Mouse (Mus musculus) urinary bladder, postnatal 14 days (tissue): ENCODE measurements at regions not wholly inside any gene's neighbourhood (a gene's known extent, or its start where the extent isn't known, plus 50 kb on each side); places are given as distances from the start of the nearest gene placed in this dataset.

Source experiments
- DNase-seq: peaks from one replicate; pipeline ENCODE4 v3.0.0; 2021; ENCODE audit warnings: low spot score

DNA sequence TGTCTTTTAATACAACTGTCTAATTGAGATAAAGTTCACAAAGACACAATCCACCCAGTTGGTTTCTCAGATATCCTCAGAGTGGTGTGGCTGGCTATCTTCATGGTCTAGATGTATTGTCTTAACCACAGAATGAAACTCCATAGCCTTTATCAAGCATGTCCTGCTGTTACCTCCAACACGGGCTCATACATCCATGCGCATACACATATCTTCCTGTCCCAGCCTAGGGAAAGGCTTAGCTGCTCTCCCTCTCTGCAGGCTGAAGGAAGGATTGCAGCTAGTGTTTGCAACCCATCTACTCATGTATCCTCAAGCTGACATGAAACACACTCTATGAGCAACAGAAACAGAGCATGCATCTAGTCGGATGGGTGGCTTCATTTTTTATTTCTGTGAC lies 517.2 kb upstream of the Mgmt start:
- no peak for DNase-seq

DNA sequence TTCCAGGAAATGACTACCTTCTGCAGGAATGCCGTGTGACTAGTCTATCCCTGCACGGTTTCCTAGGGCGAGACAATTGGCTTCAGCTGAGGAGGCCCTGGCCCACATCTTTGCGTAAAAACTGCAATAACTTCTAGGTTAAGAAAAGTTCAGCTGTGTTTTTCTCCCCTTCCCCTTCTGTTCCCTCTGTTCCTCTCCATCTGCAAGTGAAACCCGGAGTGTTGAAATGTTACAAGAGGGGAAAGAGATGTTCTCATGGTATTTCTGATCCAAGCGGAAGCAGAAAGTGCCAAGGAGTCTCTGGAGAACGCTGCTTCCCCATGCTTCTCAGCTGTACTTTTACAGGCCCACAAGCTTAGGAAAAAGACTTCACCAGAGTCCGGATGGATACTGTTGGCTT lies 516.7 kb upstream of the Mgmt start:
- peak; percentile 43 for DNase-seq

GRCm38 (mm10) chr7:136378321-136378720 lies 516.1 kb upstream of the Mgmt start:
- DNase-seq, result no peak

- DNase-seq, result no peak
Measured at GRCm38 (mm10) chr7:136379319-136379718, 515.1 kb upstream of the Mgmt start.

- no peak for DNase-seq
Measured at GRCm38 (mm10) chr7:136379741-136380140, 514.7 kb upstream of the Mgmt start.

DNA sequence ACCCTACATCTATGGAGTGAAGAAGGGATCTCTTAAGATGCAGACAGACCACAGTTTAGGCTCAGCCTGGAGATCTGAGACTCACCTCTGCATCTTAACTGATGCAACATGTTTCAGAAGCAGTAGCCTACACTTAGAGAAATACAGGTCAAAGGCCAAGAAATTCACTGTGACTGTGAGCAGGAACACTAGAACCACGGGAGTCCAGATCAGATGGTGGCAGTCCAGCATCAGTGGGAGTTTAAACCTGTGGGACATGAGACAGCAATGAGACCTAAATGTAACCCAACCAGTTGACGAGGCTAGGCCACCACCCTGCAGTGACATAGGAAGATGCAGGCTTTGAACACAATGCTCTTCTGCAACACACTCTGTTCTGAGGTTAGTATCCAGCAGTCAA lies 511.1 kb upstream of the Mgmt start:
- DNase-seq, result no peak

DNA sequence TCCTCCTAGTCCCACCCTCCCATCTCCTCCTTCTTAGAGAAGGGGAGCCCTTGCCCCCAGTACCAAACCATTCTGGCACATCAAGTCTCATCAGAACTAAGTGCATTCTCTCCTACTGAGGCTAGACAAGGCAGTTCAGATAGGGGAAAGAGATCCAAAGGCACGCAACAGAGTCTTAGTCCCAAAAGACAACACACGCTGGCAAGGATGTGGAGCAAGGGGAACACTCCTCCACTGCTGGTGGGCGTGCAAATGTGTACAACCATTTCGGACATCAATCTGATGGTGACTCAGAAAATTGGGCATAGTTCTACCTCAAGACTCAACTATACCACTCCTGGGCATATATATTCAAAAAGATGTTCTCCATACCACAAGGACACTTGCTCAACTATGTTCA lies 506.7 kb upstream of the Mgmt start:
- DNase-seq, result no peak

DNA sequence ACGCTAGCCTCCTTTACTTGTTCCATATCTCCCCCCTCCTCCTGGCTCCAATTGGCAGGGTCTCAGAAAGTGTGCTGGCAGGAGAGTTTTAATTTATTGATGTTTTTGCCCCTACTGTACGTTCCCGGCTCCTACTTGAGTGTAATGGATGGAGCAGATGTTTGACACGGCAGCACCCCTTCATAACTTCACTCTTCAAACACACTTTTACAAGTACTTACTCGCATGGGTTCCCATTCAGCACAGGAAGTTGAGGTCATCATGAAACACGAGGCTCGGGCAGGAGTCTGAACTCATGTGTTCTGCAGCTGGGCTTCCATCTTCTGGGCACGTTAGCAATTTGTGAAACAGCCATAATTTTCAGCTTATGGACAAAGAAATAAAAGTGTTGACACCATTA lies 504.3 kb upstream of the Mgmt start:
- no peak for DNase-seq

- DNase-seq, result no peak
Measured at GRCm38 (mm10) chr7:136393454-136393853, 501.0 kb upstream of the Mgmt start.

DNA sequence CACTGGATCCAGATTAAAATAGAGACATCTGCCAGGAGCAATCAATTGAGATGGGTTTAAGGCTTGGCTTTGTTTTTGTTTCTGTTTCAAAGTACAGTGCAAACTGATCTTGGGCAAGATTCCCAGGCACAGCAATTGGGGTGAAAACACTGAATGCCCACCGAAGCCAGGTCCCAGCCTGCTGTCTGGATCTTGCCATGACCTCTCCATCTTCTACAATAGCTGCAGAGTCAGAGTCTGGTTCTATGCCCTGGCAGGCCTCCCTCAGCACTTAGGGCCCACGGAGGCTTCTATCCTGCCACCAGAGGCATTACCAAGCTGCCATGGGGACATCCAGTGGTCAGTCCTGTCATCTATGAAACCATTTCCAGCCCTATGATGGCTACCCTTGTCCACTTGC lies 498.6 kb upstream of the Mgmt start:
- DNase-seq, result no peak

- no peak for DNase-seq
Measured at GRCm38 (mm10) chr7:136397101-136397500, 497.3 kb upstream of the Mgmt start.

DNA sequence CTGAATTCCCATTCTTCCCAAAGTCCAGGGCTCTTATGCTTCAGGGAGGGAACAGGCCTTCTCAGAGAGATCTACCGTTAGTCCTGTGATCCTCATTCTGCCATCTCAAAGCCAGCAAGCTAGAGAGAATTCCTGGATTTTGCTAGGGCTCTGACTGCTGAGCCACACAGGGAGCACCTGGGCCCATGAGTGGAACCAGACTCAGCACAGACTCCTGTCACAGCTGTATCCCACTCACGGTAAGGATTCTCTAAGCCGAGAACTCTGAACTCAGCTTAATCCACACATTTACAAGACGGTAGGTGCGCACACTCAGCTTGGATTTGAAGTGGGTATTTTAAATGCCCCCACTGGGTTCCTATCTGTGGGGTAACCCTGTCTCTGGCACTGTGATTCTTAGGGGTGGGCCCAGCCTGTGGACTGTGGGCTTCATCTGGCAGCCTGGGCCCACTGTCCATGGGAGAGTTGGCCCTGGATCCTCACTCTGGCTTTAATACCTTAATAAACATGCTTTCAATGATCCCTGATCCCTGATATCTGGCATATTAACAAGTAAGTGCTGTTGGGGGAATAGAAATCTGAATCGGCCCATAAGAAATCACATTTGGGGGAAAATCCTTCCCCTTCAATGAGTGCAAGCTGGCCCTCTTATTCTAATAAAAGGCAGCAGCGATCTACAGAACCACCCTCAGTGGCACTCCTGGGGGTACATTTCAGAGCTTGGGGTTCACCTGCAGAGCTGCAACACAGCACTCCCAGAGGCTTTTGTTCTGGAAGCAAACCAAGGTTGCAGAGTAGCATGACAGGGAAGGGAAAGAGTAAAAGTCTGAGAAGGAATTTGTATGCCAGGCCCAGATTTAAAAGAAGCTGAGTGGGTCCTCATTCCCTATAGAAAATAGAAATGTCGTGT lies 491.5 kb upstream of the Mgmt start:
- no peak for DNase-seq

- no peak for DNase-seq
Measured at GRCm38 (mm10) chr7:136405391-136405790, 489.0 kb upstream of the Mgmt start.

DNA sequence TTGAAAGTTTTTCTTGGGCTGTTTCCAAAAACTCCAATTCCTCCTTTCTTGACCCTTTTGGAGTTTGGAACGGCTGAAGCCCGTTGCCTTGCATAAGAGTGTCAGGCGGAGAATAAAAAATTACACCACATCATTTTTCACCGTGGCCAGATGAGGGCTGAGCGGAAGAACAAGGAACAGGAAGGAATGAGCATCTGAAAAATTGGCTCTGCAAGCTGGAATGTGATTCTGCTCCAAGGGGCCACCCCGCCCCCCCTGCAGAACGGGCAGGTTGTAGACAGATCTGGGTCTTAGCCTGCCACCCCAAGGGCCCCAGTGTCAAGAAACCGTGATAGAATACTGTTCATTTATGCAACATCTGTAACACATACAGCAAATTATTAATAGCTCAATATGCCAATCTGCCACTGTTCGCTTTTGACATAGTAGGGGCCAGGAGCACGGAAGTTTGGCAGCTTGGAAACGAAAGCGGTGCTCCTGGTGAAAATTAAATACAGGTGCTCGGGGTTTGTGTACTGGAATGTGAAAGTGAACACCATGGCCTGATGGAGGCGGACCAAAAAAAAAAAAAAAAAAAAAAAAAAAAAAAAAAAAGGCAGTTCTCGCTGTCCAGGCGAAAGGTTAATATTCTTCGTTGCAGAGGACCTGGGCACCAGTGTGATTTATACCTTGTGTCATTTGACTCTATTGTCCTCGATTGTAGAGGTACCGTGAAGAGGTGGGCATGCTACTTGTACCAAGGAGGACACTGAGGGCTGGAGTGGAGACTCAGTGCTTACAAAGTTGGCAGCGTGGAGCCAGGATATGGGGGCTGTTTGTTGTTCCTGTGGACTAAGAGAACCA lies 487.9 kb upstream of the Mgmt start:
- peak; percentile 27 for DNase-seq

DNA sequence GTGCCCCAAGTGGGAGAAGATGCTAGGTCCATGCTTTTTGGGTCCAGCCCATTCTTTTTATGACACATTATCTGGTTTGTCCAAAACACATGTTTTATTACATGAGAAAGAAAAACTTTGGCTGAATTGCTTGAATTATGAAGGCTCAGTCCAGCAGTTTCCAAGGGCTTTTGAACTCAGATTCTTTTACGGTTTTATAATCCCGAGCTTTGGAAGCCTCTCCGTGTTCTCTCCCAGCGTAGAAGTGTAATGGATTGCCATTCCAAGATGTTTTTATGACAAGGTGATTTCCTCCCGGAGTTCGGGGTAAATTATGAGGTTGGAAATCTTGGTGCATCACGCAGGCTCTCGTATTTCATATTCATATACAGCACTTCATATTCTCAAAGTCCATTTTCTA lies 479.6 kb upstream of the Mgmt start:
- no peak for DNase-seq

DNA sequence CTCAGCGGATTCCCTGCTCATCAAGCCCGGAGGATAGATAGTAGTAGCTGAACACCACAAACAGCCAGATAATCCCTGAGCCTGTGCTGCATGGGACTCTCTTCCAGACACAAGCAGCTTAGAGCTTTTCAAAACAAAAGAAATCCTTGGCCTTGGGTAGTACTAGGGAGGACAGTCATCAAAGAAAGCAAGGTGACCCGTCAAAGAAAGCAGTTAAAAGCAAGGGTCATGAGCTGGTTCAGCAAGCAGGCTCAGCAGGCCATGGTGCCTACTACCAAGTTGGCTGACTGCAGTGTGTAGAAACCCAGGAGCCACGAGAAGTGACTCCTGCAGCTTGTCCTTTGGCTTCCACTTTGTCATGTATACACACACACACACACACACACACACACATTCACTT lies 477.1 kb upstream of the Mgmt start:
- DNase-seq, result no peak

DNA sequence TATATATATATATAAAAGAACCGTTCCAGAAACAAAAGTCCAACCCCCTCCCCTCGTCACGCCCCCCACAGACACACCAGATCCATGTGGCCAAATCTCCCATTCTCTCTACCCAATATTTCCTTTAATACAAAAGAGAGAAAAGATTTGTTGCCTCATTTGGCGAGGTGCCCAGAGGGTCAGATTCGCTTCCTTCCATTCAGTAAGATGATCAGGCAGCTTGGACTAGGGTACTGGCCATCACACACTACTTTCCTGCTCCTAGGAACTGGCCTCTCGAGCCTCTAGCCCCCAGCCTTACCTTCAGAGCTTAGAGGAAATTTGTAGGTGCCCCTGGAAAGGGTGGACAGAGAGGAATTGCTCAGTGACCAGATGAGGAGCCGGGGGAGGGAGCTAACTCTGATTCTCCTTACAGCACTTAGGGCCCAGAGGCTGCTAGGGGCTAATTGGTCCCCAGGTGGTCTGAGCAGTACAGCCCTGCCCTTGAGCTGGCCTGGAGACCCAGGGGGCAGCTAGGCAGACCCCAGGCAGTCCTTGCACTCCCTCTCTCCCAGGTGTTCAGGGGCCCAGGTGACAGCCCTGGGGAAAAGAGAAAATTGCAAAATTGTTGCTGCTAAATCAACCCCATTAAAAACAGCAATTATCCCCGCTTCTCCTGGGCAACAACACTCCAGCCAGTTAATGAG lies 470.4 kb upstream of the Mgmt start:
- DNase-seq, result no peak

DNA sequence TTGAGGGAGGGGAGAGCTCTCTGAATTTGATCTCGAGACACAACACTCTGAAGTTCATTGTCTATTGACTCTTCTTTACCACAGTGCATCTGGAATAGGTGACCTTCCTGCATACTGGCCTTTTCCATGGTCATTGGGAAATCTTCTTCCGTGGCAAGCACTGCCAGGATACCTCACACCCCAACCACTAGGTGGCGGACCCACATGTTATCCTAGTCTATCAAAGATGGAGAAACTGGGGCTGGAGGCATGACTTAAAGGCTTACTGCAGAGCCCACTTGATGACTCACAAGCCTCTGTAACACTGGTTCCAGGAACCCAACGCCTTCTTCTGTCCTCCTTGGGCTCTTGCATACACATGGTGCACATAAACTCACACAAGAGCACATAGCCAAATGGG lies 467.2 kb upstream of the Mgmt start:
- no peak for DNase-seq

- DNase-seq, result no peak
Measured at GRCm38 (mm10) chr7:136430085-136431011, 464.1 kb upstream of the Mgmt start.

DNA sequence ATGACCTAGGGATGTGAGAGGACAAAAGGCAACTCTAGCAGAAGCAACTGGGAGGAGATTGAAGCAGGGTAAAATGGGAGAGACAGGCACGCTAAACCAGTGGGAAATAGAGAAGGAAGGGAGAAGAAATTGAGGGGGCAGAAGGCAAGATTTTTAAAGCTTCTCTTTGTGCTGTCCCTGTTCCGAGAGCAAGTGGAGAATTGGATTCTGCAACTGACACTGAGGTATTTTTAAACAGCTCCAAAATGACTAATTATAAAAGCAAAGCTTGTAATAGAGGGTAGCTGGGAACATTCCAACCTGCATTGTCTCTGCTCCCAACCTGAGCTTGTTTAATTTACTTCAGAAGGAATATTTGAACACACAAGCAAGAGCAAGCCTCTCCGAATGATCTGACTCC lies 460.7 kb upstream of the Mgmt start:
- DNase-seq, result no peak

DNA sequence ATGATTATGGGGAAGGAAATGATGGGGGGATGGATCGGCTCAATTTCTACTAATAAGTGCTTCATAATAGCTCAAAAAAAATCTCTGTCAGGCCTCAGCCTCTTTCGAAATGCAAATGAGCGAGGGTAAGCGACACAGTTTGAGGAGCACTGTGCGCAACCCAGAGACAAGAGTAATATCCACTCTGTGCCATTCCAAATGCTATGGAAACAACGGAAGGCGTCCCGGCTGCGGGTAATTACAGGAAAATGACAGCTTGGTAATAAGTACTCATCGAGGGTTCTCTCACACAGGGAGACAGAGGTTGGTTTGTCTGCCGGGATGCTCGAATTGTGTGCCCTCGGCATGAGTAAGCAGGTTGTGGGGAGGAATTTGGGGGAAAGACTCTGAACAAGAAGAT lies 459.9 kb upstream of the Mgmt start:
- DNase-seq, result no peak

GRCm38 (mm10) chr7:136443436-136443835 lies 451.0 kb upstream of the Mgmt start:
- no peak for DNase-seq
